Mouse (Mus musculus) c-Kit-positive CD71-negative TER-119-negative erythroid progenitor cells, embryonic 14.5 days (primary cell): ENCODE measurements at regions not wholly inside any gene's neighbourhood (a gene's known extent, or its start where the extent isn't known, plus 50 kb on each side); places are given as distances from the start of the nearest gene placed in this dataset.
"Not testable (repeated sequence)": the region's sequence is repeated elsewhere in the genome, so short reads cannot be mapped to it uniquely, and the experiment has no call there.

Experiments
- DNase-seq: peaks from one replicate; pipeline ENCODE4 v3.0.0-alpha.2; 2013; ENCODE audit warnings: low read depth

GRCm38 (mm10) chr12:114285082-114285481, 741.4 kb downstream of the Adam6a start:
- DNase-seq = no peak

GRCm38 (mm10) chr12:114287041-114287440, 743.3 kb downstream of the Adam6a start:
- DNase-seq = no peak

GRCm38 (mm10) chr12:114291083-114291482, 747.4 kb downstream of the Adam6a start:
- DNase-seq = no peak

- no peak for DNase-seq
Measured at GRCm38 (mm10) chr12:114299771-114300170, 756.1 kb downstream of the Adam6a start.

- no peak for DNase-seq
Measured at GRCm38 (mm10) chr12:114301728-114302127, 758.0 kb downstream of the Adam6a start.

- DNase-seq = no peak
Measured at GRCm38 (mm10) chr12:114332552-114332951, 788.8 kb downstream of the Adam6a start.

GRCm38 (mm10) chr12:114366276-114366675, 822.6 kb downstream of the Adam6a start:
- peak; percentile 7 for DNase-seq

GRCm38 (mm10) chr12:114378696-114379350, 835.1 kb downstream of the Adam6a start:
- DNase-seq = peak; percentile 1

GRCm38 (mm10) chr12:114391447-114391846, 847.7 kb downstream of the Adam6a start:
- DNase-seq = no peak

- no peak for DNase-seq
Measured at GRCm38 (mm10) chr12:114406206-114406605, 862.5 kb downstream of the Adam6a start.

- DNase-seq = no peak
Measured at GRCm38 (mm10) chr12:114434529-114434928, 890.8 kb downstream of the Adam6a start.

- no peak for DNase-seq
Measured at GRCm38 (mm10) chr12:114462037-114462436, 918.3 kb downstream of the Adam6a start.

- DNase-seq = no peak
Measured at GRCm38 (mm10) chr12:114462566-114462965, 918.9 kb downstream of the Adam6a start.

- no peak for DNase-seq
Measured at GRCm38 (mm10) chr12:114468857-114469256, 925.1 kb downstream of the Adam6a start.

- DNase-seq = not testable (repeated sequence)
Measured at GRCm38 (mm10) chr12:114472678-114473077, 929.0 kb downstream of the Adam6a start.

GRCm38 (mm10) chr12:114478741-114479140, 935.0 kb downstream of the Adam6a start:
- DNase-seq = no peak

- peak; percentile 16 for DNase-seq
Measured at GRCm38 (mm10) chr12:114493500-114494031, 949.9 kb downstream of the Adam6a start.

- DNase-seq = peak; percentile 9
Measured at GRCm38 (mm10) chr12:114495741-114496140, 952.0 kb downstream of the Adam6a start.

GRCm38 (mm10) chr12:114513143-114513542, 969.4 kb downstream of the Adam6a start:
- DNase-seq = no peak

GRCm38 (mm10) chr12:114542094-114542493, 998.4 kb downstream of the Adam6a start:
- not testable (repeated sequence) for DNase-seq

- DNase-seq = peak; percentile 12
Measured at GRCm38 (mm10) chr12:114544931-114545330, 1001.2 kb downstream of the Adam6a start.

- DNase-seq = no peak
Measured at GRCm38 (mm10) chr12:114562440-114562839, 1018.7 kb downstream of the Adam6a start.

- DNase-seq = no peak
Measured at GRCm38 (mm10) chr12:114562978-114563377, 1019.3 kb downstream of the Adam6a start.

GRCm38 (mm10) chr12:114563683-114564082, 1020.0 kb downstream of the Adam6a start:
- no peak for DNase-seq
